Mouse (Mus musculus) liver, embryonic 14.5 days (tissue): ENCODE measurements around the gene Lmbrd2. TPM values are rescaled to one million over a fixed set of nuclear protein-coding genes. Genes with fewer than 3 reads are reported as not detected.

Source experiments
- ATAC-seq: fragments of 200-750 bp; cut with Nextera tagmentation; 2 replicates; pipeline ENCODE4 v1.8.0; 2017; ENCODE audit warnings: moderate number of reproducible peaks, mild to moderate bottlenecking, moderate library complexity; ENCODE audit not compliant: insufficient read depth
- DNase-seq, 3 experiments: peaks; one replicate each; pipeline ENCODE4 v3.0.0-alpha.2; 2012 to 2013; ENCODE audit warnings: low read depth in 3 of 3, low spot score in 3 of 3
- H3K27ac ChIP-seq: fragments of 300-500 bp; sonication (generic); 2 replicates; pipeline ENCODE4 v1.5.1; 2014; ENCODE audit warnings: moderate library complexity, mild to moderate bottlenecking, control low read depth, inconsistent platforms
- H3K27me3 ChIP-seq: fragments of 300-500 bp; sonication (generic); 2 replicates; pipeline ENCODE4 v1.6.1; 2014; ENCODE audit warnings: mild to moderate bottlenecking, low read length, moderate library complexity; ENCODE audit not compliant: control insufficient read depth, insufficient read depth
- H3K36me3 ChIP-seq: fragments of 300-500 bp; sonication (generic); replicated peaks from 2 replicates; pipeline ENCODE4 v1.6.1; 2014; ENCODE audit warnings: low read depth; ENCODE audit not compliant: control insufficient read depth, insufficient read depth
- H3K4me1 ChIP-seq, 2 experiments: fragments of 200-500 bp in 1 of 2; fragments of 300-500 bp in 1 of 2; sonication (generic) in 1 of 2; replicated peaks; 2 replicates each; pipeline ENCODE4 v1.6.1; 2012 to 2014; ENCODE audit warnings: antibody characterized with exemption in 1 of 2, inconsistent platforms in 1 of 2, low read length in 1 of 2; ENCODE audit not compliant: control insufficient read depth in 2 of 2, insufficient read depth in 2 of 2
- H3K4me2 ChIP-seq: fragments of 300-500 bp; sonication (generic); 2 replicates; pipeline ENCODE4 v1.6.1; 2014; ENCODE audit warnings: low read depth, mild to moderate bottlenecking, control low read depth, moderate library complexity
- H3K4me3 ChIP-seq, 2 experiments: fragments of 200-500 bp in 1 of 2; fragments of 300-500 bp in 1 of 2; sonication (generic) in 1 of 2; 2 replicates each; pipeline ENCODE4 v1.5.1; 2012 to 2014; ENCODE audit warnings: low read depth in 2 of 2, low read length in 2 of 2, mild to moderate bottlenecking in 2 of 2, control low read depth in 1 of 2, inconsistent platforms in 1 of 2, moderate library complexity in 1 of 2; ENCODE audit not compliant: insufficient read depth in 1 of 2
- H3K9ac ChIP-seq: fragments of 300-500 bp; sonication (generic); replicated peaks from 2 replicates; pipeline ENCODE4 v1.6.1; 2014; ENCODE audit warnings: mild to moderate bottlenecking, control low read depth, moderate library complexity
- H3K9me3 ChIP-seq: fragments of 300-500 bp; sonication (generic); 2 replicates; pipeline ENCODE4 v1.6.1; 2016; ENCODE audit warnings: low read length, mixed read lengths; ENCODE audit not compliant: control insufficient read depth
- CTCF ChIP-seq: IDR thresholded peaks from 2 replicates; pipeline ENCODE4 v1.5.1; 2016; ENCODE audit warnings: antibody characterized with exemption, low read depth, control low read depth
- EP300 ChIP-seq: IDR thresholded peaks from 2 replicates; pipeline ENCODE4 v1.6.1; 2016; ENCODE audit warnings: antibody characterized with exemption, low read depth
- WGBS: fragments of 180-500 bp; shearing (Covaris S2); extraction: QIAGEN DNeasy Blood & Tissue Kit; methylation state at CpG from one replicate; pipeline ENCODE4 v1.1.7; 2014; ENCODE audit not compliant: insufficient replicate concordance; 5-methylcytosine and 5-hydroxymethylcytosine counted together
- polyA plus RNA-seq, 2 experiments: library from polyadenylated mRNA; depleted of rRNA in 1 of 2; stranded (reverse) in 1 of 2; unstranded in 1 of 2; fragments of >200 nt; fragmentation: Nextera tagmentation in 1 of 2; extraction: Ambion mirVana in 1 of 2; gene quantifications; 2 replicates each; pipeline versions ENCODE4 v1.2.1 to v1.2.3; 2012 to 2014

Gene Lmbrd2
- polyA plus RNA-seq, 2 experiments: 2.4 to 3.1 TPM

- TF ChIP-seq CTCF (no peak), EP300 (no peak)
- Histone ChIP-seq H3K27me3 (no peaks in the 10 kb centered on the region), H3K27ac (no peak overlapping the region), H3K9ac (no peak overlapping the region), H3K9me3 (no peaks in the 10 kb centered on the region), H3K4me3 (no peak overlapping the region), H3K4me2 (no peak overlapping the region), H3K4me1 (no peaks in the 10 kb centered on the region; a peak in 1 of 4 replicates), H3K36me3 (no peaks in the 10 kb centered on the region; the same call in none of the 2 replicates)
- ATAC-seq (no peak), DNase-seq (no peak)
- WGBS: 72% methylated on average over 4 of the region's 4 CpGs
Observed at GRCm38 (mm10) chr15:9162557-9163070, 22.3 kb downstream of the Lmbrd2 start.

GRCm38 (mm10) chr15:9164125-9164524 lies 23.8 kb downstream of the Lmbrd2 start:
- H3K4me2 ChIP-seq: no peak overlapping the region
- no peak for TF ChIP-seq EP300
- H3K27ac ChIP-seq: no peak overlapping the region

DNA sequence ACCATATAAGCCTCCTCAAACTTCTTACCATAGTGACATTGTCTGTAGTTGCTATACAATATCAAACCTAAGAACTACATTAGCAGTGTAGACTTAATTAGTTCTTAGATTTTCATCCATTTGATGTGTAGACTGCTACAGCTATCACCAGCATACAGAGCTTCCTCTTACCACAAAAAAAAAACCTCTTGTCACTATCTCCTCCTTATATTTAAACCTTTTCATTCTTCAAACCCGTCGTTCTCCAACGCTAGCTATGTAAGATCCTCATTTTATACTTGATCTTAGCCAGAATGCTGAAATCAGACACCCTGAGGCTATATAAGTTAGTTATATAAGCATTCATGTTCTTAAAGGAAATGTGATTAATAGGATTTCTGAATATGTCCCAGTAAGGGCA lies 36.7 kb downstream of the Lmbrd2 start:
- Histone ChIP-seq H3K27me3 (no peaks in the 10 kb centered on the region), H3K4me2 (no peak overlapping the region), H3K4me3 (no peak overlapping the region), H3K4me1 (no peaks in the 10 kb centered on the region), H3K36me3 (peaks cover 4% of the 10 kb centered on the region), H3K9me3 (no peaks in the 10 kb centered on the region), H3K27ac (no peak overlapping the region), H3K9ac (no peak overlapping the region)
- ATAC-seq (no peak), DNase-seq (no peak)
- 36% methylated on average over 3 of the region's 3 CpGs for WGBS
- TF ChIP-seq EP300 (no peak), CTCF (no peak)

More at GRCm38 (mm10) chr15:9164125-9164524, 23.8 kb downstream of the Lmbrd2 start:
- no peak for ATAC-seq
- Histone ChIP-seq H3K4me3 (no peak overlapping the region), H3K27me3 (no peaks in the 10 kb centered on the region), H3K36me3 (no peaks in the 10 kb centered on the region; the same call in none of the 2 replicates), H3K9ac (no peak overlapping the region), H3K4me1 (no peaks in the 10 kb centered on the region; a peak in 1 of 4 replicates), H3K9me3 (no peaks in the 10 kb centered on the region)
- no peak for DNase-seq
- 75% methylated on average over 6 of the region's 6 CpGs for WGBS

GRCm38 (mm10) chr15:9183995-9184394 lies 43.6 kb downstream of the Lmbrd2 start:
- Histone ChIP-seq H3K36me3 (peaks cover 2% of the 10 kb centered on the region; the same call in 1 of the 2 replicates), H3K9ac (no peak overlapping the region), H3K27me3 (no peaks in the 10 kb centered on the region), H3K4me2 (no peak overlapping the region), H3K4me3 (no peak overlapping the region), H3K4me1 (no peaks in the 10 kb centered on the region), H3K9me3 (no peaks in the 10 kb centered on the region), H3K27ac (no peak overlapping the region)
- WGBS: 80% methylated on average over 5 of the region's 5 CpGs
- no peak for ATAC-seq
- no peak for DNase-seq
- TF ChIP-seq CTCF: no peak
- no peak for TF ChIP-seq EP300

DNA sequence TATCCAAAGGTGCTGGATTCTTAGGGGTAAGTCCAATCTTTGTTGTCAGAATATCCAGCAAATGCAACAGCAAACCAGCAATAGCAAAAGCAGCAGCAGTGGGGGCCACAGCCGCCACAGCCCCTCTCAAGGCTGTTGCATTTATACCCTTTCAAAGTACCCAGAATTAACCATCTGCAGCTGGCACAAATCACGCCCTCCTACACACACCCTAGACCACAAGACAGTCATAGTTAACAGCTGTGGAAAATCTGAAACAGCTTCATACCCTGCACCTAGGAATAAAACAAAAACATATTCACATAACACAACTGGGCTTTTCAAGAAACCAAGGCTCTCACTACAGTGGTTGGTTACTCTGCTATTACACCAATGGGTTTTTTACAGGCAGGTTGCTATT lies 49.4 kb downstream of the Lmbrd2 start:
- H3K4me1 ChIP-seq: no peaks in the 10 kb centered on the region
- WGBS: 78% methylated on average over 2 of the region's 2 CpGs
- H3K9me3 ChIP-seq: no peaks in the 10 kb centered on the region
- no peak overlapping the region for H3K4me3 ChIP-seq
- no peak for ATAC-seq
- no peak overlapping the region for H3K27ac ChIP-seq
- 0 out of 2 replicates have a peak, but pooled peaks cover 2% of the 10 kb centered on the region for H3K36me3 ChIP-seq
- TF ChIP-seq EP300: no peak
- no peak for TF ChIP-seq CTCF
- no peak for DNase-seq
- H3K9ac ChIP-seq: no peak overlapping the region
- no peaks in the 10 kb centered on the region for H3K27me3 ChIP-seq
- H3K4me2 ChIP-seq: no peak overlapping the region
